Mouse (Mus musculus) gastrocnemius, adult 18-20 months (tissue): Measurements from ENCODE around the gene Cmtm4. TPM values are rescaled to one million over a fixed set of nuclear protein-coding genes. Genes with fewer than 3 reads are reported as not detected.

Experiments used
- total RNA-seq, 2 experiments: library from RNA; stranded (reverse); gene quantifications; 2 replicates each; pipeline ENCODE4 v1.2.3; 2021

The Cmtm4 gene
- total RNA-seq, 2 experiments from 2014 or later = 4.4 to 5.4 TPM

Other genes with a start within 250 kb of the Cmtm4 start
- under 1 TPM; 0.25 to 0.59 TPM for gene Bean1, start 225.4 kb downstream of the Cmtm4 start, total RNA-seq
- 1 to 10 TPM; 4.0 to 4.1 TPM for gene Tk2, start 147.2 kb downstream of the Cmtm4 start, total RNA-seq
- gene Cklf, start 144.9 kb downstream of the Cmtm4 start, total RNA-seq = 1 to 10 TPM in 1 of 2 experiments, under 1 TPM in 1; 0.74 to 2.3 TPM
- not detected for gene Cmtm2a, start 102.6 kb downstream of the Cmtm4 start, total RNA-seq
- gene Gm45711, start 85.7 kb downstream of the Cmtm4 start, total RNA-seq = not detected
- gene Cmtm1, start 85.7 kb downstream of the Cmtm4 start, total RNA-seq = not detected
- gene Gm11020, start 74.2 kb downstream of the Cmtm4 start, total RNA-seq = not detected
- not detected for gene Cmtm2b, start 73.6 kb downstream of the Cmtm4 start, total RNA-seq
- 1 to 10 TPM; 3.2 to 7.2 TPM for gene Cmtm3, start 56.4 kb downstream of the Cmtm4 start, total RNA-seq
- gene Dync1li2, start 47.2 kb upstream of the Cmtm4 start, total RNA-seq = 100 to 1,000 TPM in 1 of 2 experiments, 10 to 100 TPM in 1; 98.9 to 104 TPM
- not detected for gene Terb1, start 114.1 kb upstream of the Cmtm4 start, total RNA-seq
- gene Nae1, start 138.8 kb upstream of the Cmtm4 start, total RNA-seq = 10 to 100 TPM; 22.4 to 24.3 TPM
- 1 to 10 TPM in 1 of 2 experiments, under 1 TPM in 1; 0.82 to 1.1 TPM for gene Car7, start 138.9 kb upstream of the Cmtm4 start, total RNA-seq
- 1 to 10 TPM; 2.9 to 3.3 TPM for gene Pdp2, start 195.6 kb upstream of the Cmtm4 start, total RNA-seq
- gene Cdh16, start 228.6 kb upstream of the Cmtm4 start, total RNA-seq = under 1 TPM in 1 of 2 experiments, not detected in 1; 0.23 TPM
- gene Rrad, start 235.5 kb upstream of the Cmtm4 start, total RNA-seq = 10 to 100 TPM in 1 of 2 experiments, 1 to 10 TPM in 1; 1.7 to 21.4 TPM
- gene Ciao2b, start 246.2 kb upstream of the Cmtm4 start, total RNA-seq = 10 to 100 TPM; 40.2 to 43.4 TPM